Mouse (Mus musculus) cerebellum, adult 2 months (tissue): ENCODE measurements at regions not wholly inside any gene's neighbourhood (a gene's known extent, or its start where the extent isn't known, plus 50 kb on each side); places are given as distances from the start of the nearest gene placed in this dataset.

Experiments
- CTCF ChIP-seq: fragments of 200-500 bp; IDR thresholded peaks from 2 replicates; pipeline ENCODE4 v1.5.1; 2011; ENCODE audit warnings: low read depth, mild to moderate bottlenecking, control low read depth, low read length, moderate library complexity, borderline replicate concordance; ENCODE audit not compliant: insufficient read depth
- POLR2A ChIP-seq: fragments of 200-500 bp; IDR thresholded peaks from 2 replicates; pipeline ENCODE4 v1.6.1; 2011; ENCODE audit warnings: low read length, control low read depth, borderline replicate concordance; ENCODE audit not compliant: insufficient read depth

- TF ChIP-seq POLR2A: no peak
- no peak for TF ChIP-seq CTCF
Observed at GRCm38 (mm10) chr17:45903294-45903693, 128.9 kb downstream of the Vegfa start.
